Mouse (Mus musculus) bone marrow macrophage, adult 2 months (primary cell): ENCODE data around the gene Anp32e. TPM values are rescaled to one million over a fixed set of nuclear protein-coding genes. Genes with fewer than 3 reads are reported as not detected.
"Not testable (repeated sequence)": the region's sequence is repeated elsewhere in the genome, so short reads cannot be mapped to it uniquely, and the experiment has no call there.

Experiments used
- H3K27ac ChIP-seq: 2 replicates; pipeline ENCODE4 v1.5.1; 2012; ENCODE audit warnings: low read depth, low read length; ENCODE audit not compliant: insufficient read depth
- H3K4me1 ChIP-seq: 2 replicates; pipeline ENCODE4 v1.6.1; 2012; ENCODE audit warnings: low read length; ENCODE audit not compliant: control insufficient read depth, insufficient read depth
- H3K4me3 ChIP-seq: 2 replicates; pipeline ENCODE4 v1.5.1; 2012; ENCODE audit warnings: mild to moderate bottlenecking, low read length, moderate library complexity; ENCODE audit not compliant: insufficient read depth
- CTCF ChIP-seq: IDR thresholded peaks from 2 replicates; pipeline ENCODE4 v1.5.1; 2012; ENCODE audit warnings: low read depth, mild to moderate bottlenecking, low read length, moderate library complexity
- POLR2A ChIP-seq: IDR thresholded peaks from 2 replicates; pipeline ENCODE4 v1.6.1; 2012; ENCODE audit warnings: mild to moderate bottlenecking, low read depth, low read length, borderline replicate concordance
- polyA plus RNA-seq: library from polyadenylated mRNA; stranded (reverse); fragments of >200 nt; gene quantifications from 2 replicates; pipeline ENCODE4 v1.2.4, GENCODE M21; 2012; ENCODE audit not compliant: missing spikeins, insufficient read depth, insufficient read length

The Anp32e gene
- polyA plus RNA-seq, 1 experiment: 134 TPM

DNA sequence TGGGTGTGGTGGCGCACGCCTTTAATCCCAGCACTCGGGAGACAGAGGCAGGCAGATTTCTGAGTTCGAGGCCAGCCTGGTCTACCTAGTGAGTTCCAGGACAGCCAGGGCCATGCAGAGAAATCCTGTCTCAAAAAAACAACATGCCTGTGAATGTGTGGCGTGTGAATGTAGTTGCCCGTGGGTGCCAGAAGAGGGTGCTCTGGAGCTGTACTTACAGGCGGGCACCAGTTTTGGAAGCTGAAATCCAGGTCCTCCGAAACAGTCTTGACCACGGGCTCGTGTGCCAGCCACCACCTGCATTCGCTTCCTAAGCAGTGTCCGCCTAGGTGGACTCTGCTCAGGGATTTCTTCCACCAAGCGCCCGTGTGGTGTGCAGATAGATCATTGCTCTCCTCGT lies 9.8 kb downstream of the Anp32e start:
- no peak overlapping the region for H3K4me3 ChIP-seq
- peak; percentile 74 for TF ChIP-seq CTCF
- TF ChIP-seq POLR2A: no peak
- peaks cover 8% of the 10 kb centered on the region for H3K4me1 ChIP-seq
- no peak overlapping the region for H3K27ac ChIP-seq

DNA sequence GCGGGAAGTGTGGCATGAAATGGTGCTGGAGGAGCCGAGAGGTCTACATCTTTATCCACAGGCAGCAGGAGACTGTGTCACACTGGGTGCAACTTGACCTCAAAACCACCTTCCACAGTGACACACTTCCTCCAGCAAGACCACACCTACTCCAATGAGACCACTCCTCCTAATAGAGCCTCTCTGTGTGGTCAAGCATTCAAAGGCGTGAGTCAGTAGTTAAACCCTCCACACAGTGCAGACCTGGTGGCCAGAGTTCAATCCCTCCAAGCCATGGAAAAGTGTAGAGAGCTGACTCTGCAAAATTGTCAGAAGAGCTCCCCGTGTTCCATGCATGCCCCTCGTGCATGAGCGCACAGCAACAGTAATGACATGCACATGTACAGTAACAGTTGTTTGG lies 13.7 kb downstream of the Anp32e start:
- peaks cover 5% of the 10 kb centered on the region for H3K4me1 ChIP-seq
- no peak overlapping the region for H3K4me3 ChIP-seq
- TF ChIP-seq POLR2A (no peak), CTCF (no peak)
- H3K27ac ChIP-seq: no peak overlapping the region

DNA sequence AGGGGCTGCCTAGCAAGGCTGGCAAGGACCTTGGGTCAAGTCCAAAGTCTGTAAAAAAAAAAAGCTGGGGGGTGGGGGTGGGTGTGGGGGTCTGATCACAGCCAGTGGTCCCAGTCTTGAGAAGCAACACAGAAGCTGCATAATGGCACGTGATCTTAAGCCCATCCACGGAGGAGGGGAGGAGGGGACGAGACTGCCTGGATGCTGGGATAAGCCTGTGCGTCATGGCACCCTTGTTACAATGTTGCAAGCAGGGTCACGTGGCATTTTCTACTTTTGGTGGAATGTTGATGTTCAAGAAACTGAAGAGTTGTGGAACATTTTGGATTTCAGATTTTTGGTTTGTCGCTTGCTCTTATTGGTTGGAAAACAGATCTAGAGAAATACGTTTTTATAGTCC lies 14.2 kb downstream of the Anp32e start:
- H3K27ac ChIP-seq: no peak overlapping the region
- peaks cover 5% of the 10 kb centered on the region for H3K4me1 ChIP-seq
- no peak overlapping the region for H3K4me3 ChIP-seq
- TF ChIP-seq POLR2A (no peak), CTCF (no peak)

DNA sequence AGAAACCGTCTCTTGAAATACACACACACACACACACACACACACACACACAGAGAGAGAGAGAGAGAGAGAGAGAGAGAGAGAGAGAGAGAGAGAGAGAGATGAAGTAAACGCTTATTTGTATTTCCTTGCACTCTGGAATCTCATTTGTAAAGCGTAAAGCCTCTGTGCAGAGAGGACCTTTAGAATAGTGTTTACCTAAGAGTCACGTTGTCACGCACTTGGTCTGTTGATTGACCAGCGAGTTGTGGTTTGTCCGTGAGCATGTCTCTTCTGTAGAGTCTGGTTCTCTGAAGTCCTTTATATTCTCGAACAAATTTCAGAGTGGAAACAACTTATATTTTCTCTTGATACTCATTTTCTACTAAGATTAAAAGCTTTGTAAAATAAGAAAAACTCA lies 15.7 kb downstream of the Anp32e start:
- Histone ChIP-seq H3K27ac (no peak overlapping the region), H3K4me3 (no peak overlapping the region), H3K4me1 (peaks cover 5% of the 10 kb centered on the region)
- no peak for TF ChIP-seq CTCF
- no peak for TF ChIP-seq POLR2A

DNA sequence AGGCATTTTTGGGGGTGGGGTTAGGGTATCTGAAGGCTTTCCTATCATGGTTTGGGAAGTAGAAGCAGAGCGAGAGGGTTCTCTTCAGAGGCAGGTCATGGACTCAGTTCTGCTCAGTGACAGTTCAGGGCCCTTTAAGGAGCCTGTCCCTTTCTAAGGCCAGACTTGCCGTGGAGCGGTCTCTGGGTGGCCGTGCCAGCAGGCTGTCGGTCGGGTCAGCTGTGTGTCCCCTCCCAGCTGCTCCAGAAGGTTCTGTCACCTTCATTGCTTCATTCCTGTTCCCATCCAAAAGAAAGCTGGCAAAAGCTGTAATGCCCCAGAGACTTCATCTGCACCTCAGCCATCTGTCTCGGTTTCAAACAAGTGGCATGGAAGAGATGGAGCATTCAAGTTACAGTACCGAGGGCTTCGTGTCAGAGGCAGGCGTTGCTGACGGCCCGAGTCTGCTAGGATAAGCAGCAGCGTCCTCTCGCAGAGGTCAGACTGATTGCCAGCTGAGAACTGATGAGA lies 16.7 kb downstream of the Anp32e start:
- Histone ChIP-seq H3K4me1 (peaks cover 5% of the 10 kb centered on the region), H3K4me3 (no peak overlapping the region), H3K27ac (no peak overlapping the region)
- TF ChIP-seq CTCF (no peak), POLR2A (no peak)

DNA sequence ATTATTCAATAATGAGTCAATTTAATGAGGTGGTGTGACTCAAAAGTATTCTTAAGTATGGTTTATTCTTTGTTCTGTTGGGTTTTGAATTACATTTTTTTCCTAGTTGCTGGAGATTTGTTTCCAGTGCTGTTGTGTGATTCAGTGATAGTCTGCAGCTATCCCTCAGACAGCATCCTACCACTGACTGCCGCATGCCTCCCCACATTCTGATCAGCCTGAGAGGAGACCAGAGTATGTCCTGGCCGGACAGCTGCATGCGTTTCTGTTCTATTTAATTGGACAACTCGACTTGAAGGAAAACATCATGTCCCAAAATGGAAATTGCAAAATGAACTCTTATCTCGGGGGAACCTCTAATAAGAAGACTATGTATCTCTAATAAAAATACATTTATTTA lies 19.3 kb downstream of the Anp32e start:
- peaks cover 9% of the 10 kb centered on the region for H3K4me1 ChIP-seq
- no peak overlapping the region for H3K27ac ChIP-seq
- H3K4me3 ChIP-seq: no peak overlapping the region
- TF ChIP-seq CTCF (no peak), POLR2A (no peak)

DNA sequence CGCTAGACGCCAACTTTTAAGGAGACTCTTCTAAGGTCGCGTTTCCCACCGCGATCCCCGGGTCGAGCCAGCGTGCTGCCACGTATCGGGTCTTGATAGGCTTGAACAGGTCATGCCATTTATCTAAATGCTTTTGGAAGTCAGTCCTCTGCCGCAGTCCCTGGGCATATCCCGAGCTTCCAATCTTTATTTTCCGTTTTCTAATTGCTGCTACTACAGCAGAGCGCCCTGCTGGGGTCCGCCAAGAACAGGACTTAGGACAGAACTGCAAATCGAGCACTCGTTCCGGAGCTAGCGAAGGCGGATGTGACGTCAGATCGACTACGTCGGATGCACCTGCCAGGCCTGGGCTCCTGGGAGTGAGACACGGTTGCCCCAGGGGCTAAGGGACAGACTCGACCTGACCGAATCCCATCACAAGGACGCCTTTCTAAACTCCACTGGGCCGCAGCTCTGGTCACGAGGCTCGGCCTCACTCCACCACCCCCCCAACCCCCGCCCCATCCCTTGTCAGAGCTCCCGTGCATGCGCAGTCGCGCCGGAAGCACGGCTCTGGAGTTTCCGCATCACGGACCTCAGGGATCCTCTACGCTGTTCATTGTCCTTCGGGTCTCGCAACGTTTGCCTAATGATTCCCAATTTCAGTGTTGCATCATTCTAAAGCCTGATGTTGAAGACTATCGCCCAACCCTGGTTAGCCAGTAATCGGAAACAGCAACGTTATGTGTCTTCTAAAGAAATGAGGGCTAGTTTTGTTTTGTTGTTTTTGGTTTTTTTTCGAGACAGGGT lies 21.9 kb downstream of the Anp32e start:
- peak overlapping the region; percentile 64 for H3K4me3 ChIP-seq
- H3K27ac ChIP-seq: peak overlapping the region; percentile 88
- TF ChIP-seq POLR2A (no peak), CTCF (no peak)
- H3K4me1 ChIP-seq: peaks cover 17% of the 10 kb centered on the region

DNA sequence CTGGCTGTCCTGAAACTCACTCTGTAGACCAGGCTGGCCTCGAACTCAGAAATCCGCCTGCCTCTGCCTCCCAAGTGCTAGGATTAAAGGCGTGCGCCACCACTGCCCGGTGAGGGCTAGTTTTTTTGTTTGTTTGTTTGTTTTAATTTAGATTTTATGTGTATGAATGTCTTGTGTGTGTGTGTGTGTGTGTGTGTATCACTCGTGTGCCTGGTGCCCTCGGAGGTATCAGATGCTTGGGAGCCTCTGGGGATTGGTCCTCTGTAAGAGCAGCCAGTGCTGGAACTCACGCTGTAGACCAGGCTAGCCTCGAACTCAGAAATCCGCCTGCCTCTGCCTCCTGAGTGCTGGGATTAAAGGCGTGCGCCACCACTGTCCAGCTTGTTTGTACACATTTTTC lies 22.5 kb downstream of the Anp32e start:
- Histone ChIP-seq H3K4me1 (peaks cover 20% of the 10 kb centered on the region), H3K4me3 (peak overlapping the region; percentile 64), H3K27ac (peak overlapping the region; percentile 88)

DNA sequence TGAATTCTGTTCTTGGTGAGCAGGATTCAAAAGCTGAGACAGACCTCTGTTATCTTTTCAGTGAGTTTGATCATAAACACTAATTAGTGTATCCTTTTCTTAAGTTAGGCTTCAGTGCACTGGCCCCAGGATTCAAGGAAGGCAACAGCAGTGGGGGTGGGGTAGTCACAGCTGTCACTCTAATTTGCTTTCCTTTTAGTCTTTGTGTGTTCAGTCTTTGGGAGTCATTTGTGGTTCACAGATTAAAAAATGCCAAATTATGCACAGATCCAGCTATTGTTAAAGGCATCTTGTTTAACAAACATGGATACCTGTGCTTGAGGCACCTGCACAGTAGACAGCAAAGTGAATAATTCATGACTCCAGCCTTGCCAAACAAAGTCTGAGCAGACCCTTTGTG lies 24.0 kb downstream of the Anp32e start:
- Histone ChIP-seq H3K4me1 (peaks cover 29% of the 10 kb centered on the region), H3K27ac (no peak overlapping the region), H3K4me3 (no peak overlapping the region)
- TF ChIP-seq CTCF: no peak
- no peak for TF ChIP-seq POLR2A

DNA sequence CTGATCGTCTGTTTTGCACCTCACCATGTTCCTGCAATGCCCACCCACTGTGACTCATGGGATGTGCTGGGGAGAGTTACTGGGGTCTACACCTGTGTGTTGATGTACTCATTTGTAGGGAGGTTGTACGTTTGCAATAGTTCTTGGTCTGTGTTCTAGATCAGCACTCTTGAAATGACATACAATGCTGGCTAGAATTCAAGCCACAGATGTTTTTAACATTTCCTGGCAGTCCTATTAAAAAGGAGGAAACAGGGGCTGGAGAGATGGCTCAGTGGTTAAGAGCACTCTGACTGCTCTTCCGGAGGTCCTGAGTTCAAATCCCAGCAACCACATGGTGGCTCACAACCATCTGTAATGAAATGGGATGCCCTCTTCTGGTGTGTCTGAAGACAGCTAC lies 24.5 kb downstream of the Anp32e start:
- Histone ChIP-seq H3K4me1 (peaks cover 30% of the 10 kb centered on the region), H3K4me3 (no peak overlapping the region), H3K27ac (no peak overlapping the region)
- no peak for TF ChIP-seq CTCF
- no peak for TF ChIP-seq POLR2A

DNA sequence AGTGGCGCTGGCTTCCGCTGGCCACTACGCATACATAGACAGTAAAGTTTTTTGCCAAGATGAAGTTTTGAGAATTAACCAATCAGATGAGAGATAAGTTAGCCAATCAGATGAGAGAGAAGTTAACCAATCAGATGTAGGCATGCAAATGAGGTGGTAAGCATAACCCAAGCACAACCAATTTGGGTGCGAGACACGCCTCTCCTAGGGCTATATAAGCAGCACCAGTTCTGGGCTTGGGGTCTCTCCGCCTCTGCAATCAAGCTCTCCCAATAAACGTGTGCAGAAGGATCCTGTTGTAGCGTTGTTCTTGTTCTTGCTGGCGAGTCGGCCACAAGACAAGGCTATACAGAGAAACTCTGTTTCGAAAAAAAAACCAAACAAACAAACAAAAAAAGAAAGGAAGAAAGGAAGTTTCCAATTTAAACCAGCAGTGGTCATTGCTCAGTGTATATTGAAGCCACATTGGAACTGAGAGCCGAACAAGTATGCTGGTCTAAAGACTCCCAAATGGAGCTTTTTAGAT lies 25.7 kb downstream of the Anp32e start:
- peak overlapping the region; percentile 16; the same call in 1 of the 2 replicates for H3K27ac ChIP-seq
- H3K4me3 ChIP-seq: not testable (repeated sequence)
- H3K4me1 ChIP-seq: peaks cover 30% of the 10 kb centered on the region
